Mouse (Mus musculus) liver, embryonic 14.5 days (tissue): ENCODE data around the gene Ier2. TPM values are rescaled to one million over a fixed set of nuclear protein-coding genes. Genes with fewer than 3 reads are reported as not detected.

ENCODE experiments used
- ATAC-seq: fragments of 200-750 bp; cut with Nextera tagmentation; 2 replicates; pipeline ENCODE4 v1.8.0; 2017; ENCODE audit warnings: moderate number of reproducible peaks, mild to moderate bottlenecking, moderate library complexity; ENCODE audit not compliant: insufficient read depth
- DNase-seq, 3 experiments: peaks; one replicate each; pipeline ENCODE4 v3.0.0-alpha.2; 2012 to 2013; ENCODE audit warnings: low read depth in 3 of 3, low spot score in 3 of 3
- H3K27ac ChIP-seq: fragments of 300-500 bp; sonication (generic); 2 replicates; pipeline ENCODE4 v1.5.1; 2014; ENCODE audit warnings: moderate library complexity, mild to moderate bottlenecking, control low read depth, inconsistent platforms
- H3K27me3 ChIP-seq: fragments of 300-500 bp; sonication (generic); 2 replicates; pipeline ENCODE4 v1.6.1; 2014; ENCODE audit warnings: mild to moderate bottlenecking, low read length, moderate library complexity; ENCODE audit not compliant: control insufficient read depth, insufficient read depth
- H3K36me3 ChIP-seq: fragments of 300-500 bp; sonication (generic); replicated peaks from 2 replicates; pipeline ENCODE4 v1.6.1; 2014; ENCODE audit warnings: low read depth; ENCODE audit not compliant: control insufficient read depth, insufficient read depth
- H3K4me1 ChIP-seq, 2 experiments: fragments of 200-500 bp in 1 of 2; fragments of 300-500 bp in 1 of 2; sonication (generic) in 1 of 2; replicated peaks; 2 replicates each; pipeline ENCODE4 v1.6.1; 2012 to 2014; ENCODE audit warnings: antibody characterized with exemption in 1 of 2, inconsistent platforms in 1 of 2, low read length in 1 of 2; ENCODE audit not compliant: control insufficient read depth in 2 of 2, insufficient read depth in 2 of 2
- H3K4me2 ChIP-seq: fragments of 300-500 bp; sonication (generic); 2 replicates; pipeline ENCODE4 v1.6.1; 2014; ENCODE audit warnings: low read depth, mild to moderate bottlenecking, control low read depth, moderate library complexity
- H3K4me3 ChIP-seq, 2 experiments: fragments of 200-500 bp in 1 of 2; fragments of 300-500 bp in 1 of 2; sonication (generic) in 1 of 2; 2 replicates each; pipeline ENCODE4 v1.5.1; 2012 to 2014; ENCODE audit warnings: low read depth in 2 of 2, low read length in 2 of 2, mild to moderate bottlenecking in 2 of 2, control low read depth in 1 of 2, inconsistent platforms in 1 of 2, moderate library complexity in 1 of 2; ENCODE audit not compliant: insufficient read depth in 1 of 2
- H3K9ac ChIP-seq: fragments of 300-500 bp; sonication (generic); replicated peaks from 2 replicates; pipeline ENCODE4 v1.6.1; 2014; ENCODE audit warnings: mild to moderate bottlenecking, control low read depth, moderate library complexity
- H3K9me3 ChIP-seq: fragments of 300-500 bp; sonication (generic); 2 replicates; pipeline ENCODE4 v1.6.1; 2016; ENCODE audit warnings: low read length, mixed read lengths; ENCODE audit not compliant: control insufficient read depth
- CTCF ChIP-seq: IDR thresholded peaks from 2 replicates; pipeline ENCODE4 v1.5.1; 2016; ENCODE audit warnings: antibody characterized with exemption, low read depth, control low read depth
- EP300 ChIP-seq: IDR thresholded peaks from 2 replicates; pipeline ENCODE4 v1.6.1; 2016; ENCODE audit warnings: antibody characterized with exemption, low read depth
- WGBS: fragments of 180-500 bp; shearing (Covaris S2); extraction: QIAGEN DNeasy Blood & Tissue Kit; methylation state at CpG from one replicate; pipeline ENCODE4 v1.1.7; 2014; ENCODE audit not compliant: insufficient replicate concordance; 5-methylcytosine and 5-hydroxymethylcytosine counted together
- polyA plus RNA-seq, 2 experiments: library from polyadenylated mRNA; depleted of rRNA in 1 of 2; stranded (reverse) in 1 of 2; unstranded in 1 of 2; fragments of >200 nt; fragmentation: Nextera tagmentation in 1 of 2; extraction: Ambion mirVana in 1 of 2; gene quantifications; 2 replicates each; pipeline versions ENCODE4 v1.2.1 to v1.2.3; 2012 to 2014

The Ier2 gene
- polyA plus RNA-seq, 2 experiments: 8.4 to 12.6 TPM

GRCm38 (mm10) chr8:84708071-84708541 is 45.5 kb upstream of the Ier2 start:
- H3K9me3 ChIP-seq: no peaks in the 10 kb centered on the region
- DNase-seq (no peak), ATAC-seq (no peak)
- no peak overlapping the region for H3K27ac ChIP-seq
- 12% methylated on average over 15 of the region's 15 CpGs for WGBS
- H3K4me3 ChIP-seq: peak overlapping the region; percentile 0 to 98; a peak in 2 of 4 replicates
- TF ChIP-seq CTCF: no peak
- no peak for TF ChIP-seq EP300
- H3K4me2 ChIP-seq: peak overlapping the region; percentile 90
- H3K4me1 ChIP-seq: peaks cover 26 to 35% of the 10 kb centered on the region in 2 experiments
- no peak overlapping the region; the same call in 1 of the 2 replicates for H3K9ac ChIP-seq
- H3K27me3 ChIP-seq: peaks cover 11% of the 10 kb centered on the region
- peaks cover 12% of the 10 kb centered on the region for H3K36me3 ChIP-seq

- peaks cover 26 to 35% of the 10 kb centered on the region in 2 experiments for H3K4me1 ChIP-seq
- 2% methylated on average over 22 of the region's 22 CpGs for WGBS
- ATAC-seq: peak; percentile 8; the same call in 1 of the 2 replicates
- TF ChIP-seq CTCF (0 out of 2 replicates have a peak, but pooled peaks have one; percentile 4), EP300 (no peak)
- peaks cover 11% of the 10 kb centered on the region for H3K27me3 ChIP-seq
- peak overlapping the region; percentile 64 for H3K9ac ChIP-seq
- no peaks in the 10 kb centered on the region for H3K9me3 ChIP-seq
- peaks cover 20% of the 10 kb centered on the region for H3K36me3 ChIP-seq
- peak overlapping the region; percentile 32 to 98 for H3K4me3 ChIP-seq
- H3K4me2 ChIP-seq: peak overlapping the region; percentile 90
- H3K27ac ChIP-seq: peak overlapping the region; percentile 32
- DNase-seq: no peak
Measured at GRCm38 (mm10) chr8:84707267-84707883, 44.7 kb upstream of the Ier2 start.

GRCm38 (mm10) chr8:84706610-84707266 is 44.1 kb upstream of the Ier2 start:
- Histone ChIP-seq H3K36me3 (peaks cover 22% of the 10 kb centered on the region), H3K4me1 (peaks cover 26 to 35% of the 10 kb centered on the region in 2 experiments), H3K9me3 (no peaks in the 10 kb centered on the region), H3K4me3 (peak overlapping the region; percentile 32 to 98), H3K27me3 (peaks cover 11% of the 10 kb centered on the region), H3K9ac (peak overlapping the region; percentile 64), H3K4me2 (peak overlapping the region; percentile 90), H3K27ac (peak overlapping the region; percentile 32)
- TF ChIP-seq CTCF (no peak), EP300 (no peak)
- DNase-seq (no peak), ATAC-seq (no peak)
- WGBS: 3% methylated on average over 45 of the region's 45 CpGs

GRCm38 (mm10) chr8:84705960-84706359 is 43.3 kb upstream of the Ier2 start:
- H3K9ac ChIP-seq: peak overlapping the region; percentile 100
- DNase-seq (no peak), ATAC-seq (no peak)
- H3K4me2 ChIP-seq: peak overlapping the region; percentile 90
- H3K27ac ChIP-seq: peak overlapping the region; percentile 98
- H3K27me3 ChIP-seq: peaks cover 11% of the 10 kb centered on the region
- peaks cover 27 to 37% of the 10 kb centered on the region in 2 experiments for H3K4me1 ChIP-seq
- H3K9me3 ChIP-seq: no peaks in the 10 kb centered on the region
- H3K36me3 ChIP-seq: peaks cover 22% of the 10 kb centered on the region
- peak overlapping the region; percentile 88 to 98; a peak in 3 of 4 replicates for H3K4me3 ChIP-seq
- WGBS: 1% methylated on average over 12 of the region's 12 CpGs
- TF ChIP-seq CTCF: no peak
- 0 out of 2 replicates have a peak, but pooled peaks have one; percentile 5 for TF ChIP-seq EP300
